Mouse (Mus musculus): ENCODE measurements at regions not wholly inside any gene's neighbourhood (a gene's known extent, or its start where the extent isn't known, plus 50 kb on each side); places are given as distances from the start of the nearest gene placed in this dataset.

GRCm38 (mm10) chr4:8956312-8957022 is 717.6 kb upstream of the Car8 start:
- no peak for DNase-seq (ENCODE audit: low spot score in 2 of 2)

- DNase-seq (ENCODE audit: low spot score in 2 of 2): no peak
These were observed 716.5 kb upstream of the Car8 start for GRCm38 (mm10) chr4:8955306-8955705.

GRCm38 (mm10) chr4:8954356-8954914 is 715.6 kb upstream of the Car8 start:
- DNase-seq (ENCODE audit: low spot score in 2 of 2): peak in 1 of 2 experiments; percentile 7

GRCm38 (mm10) chr4:8953181-8953580 is 714.3 kb upstream of the Car8 start:
- DNase-seq (ENCODE audit: low spot score in 2 of 2): no peak

GRCm38 (mm10) chr4:8949951-8950350 is 711.1 kb upstream of the Car8 start:
- no peak for DNase-seq (ENCODE audit: low spot score in 2 of 2)

- DNase-seq (ENCODE audit: low spot score in 2 of 2): no peak
These were observed 710.7 kb upstream of the Car8 start for GRCm38 (mm10) chr4:8949537-8949936.

- DNase-seq (ENCODE audit: low spot score in 2 of 2): no peak
These were observed 706.3 kb upstream of the Car8 start for GRCm38 (mm10) chr4:8945116-8945515.

- DNase-seq (ENCODE audit: low spot score in 2 of 2): no peak
These were observed 704.2 kb upstream of the Car8 start for GRCm38 (mm10) chr4:8943080-8943479.

- no peak for DNase-seq (ENCODE audit: low spot score in 2 of 2)
These were observed 700.1 kb upstream of the Car8 start for GRCm38 (mm10) chr4:8938948-8939411.

- no peak for DNase-seq (ENCODE audit: low spot score in 2 of 2)
These were observed 697.1 kb upstream of the Car8 start for GRCm38 (mm10) chr4:8935899-8936298.

GRCm38 (mm10) chr4:8934541-8934940 is 695.7 kb upstream of the Car8 start:
- no peak for DNase-seq (ENCODE audit: low spot score in 2 of 2)

- no peak for DNase-seq (ENCODE audit: low spot score in 2 of 2)
These were observed 690.5 kb upstream of the Car8 start for GRCm38 (mm10) chr4:8929346-8929745.

GRCm38 (mm10) chr4:8928551-8929305 is 689.9 kb upstream of the Car8 start:
- no peak for DNase-seq (ENCODE audit: low spot score in 2 of 2)

GRCm38 (mm10) chr4:8927276-8927906 is 688.5 kb upstream of the Car8 start:
- no peak for DNase-seq (ENCODE audit: low spot score in 2 of 2)

GRCm38 (mm10) chr4:8926642-8927275 is 687.9 kb upstream of the Car8 start:
- no peak for DNase-seq (ENCODE audit: low spot score in 2 of 2)

GRCm38 (mm10) chr4:8922695-8923363 is 684.0 kb upstream of the Car8 start:
- no peak for DNase-seq (ENCODE audit: low spot score in 2 of 2)

GRCm38 (mm10) chr4:8921477-8922385 is 682.9 kb upstream of the Car8 start:
- no peak for DNase-seq (ENCODE audit: low spot score in 2 of 2)

- DNase-seq (ENCODE audit: low spot score in 2 of 2): no peak
These were observed 681.5 kb upstream of the Car8 start for GRCm38 (mm10) chr4:8920306-8920705.

- no peak for DNase-seq (ENCODE audit: low spot score in 2 of 2)
These were observed 680.6 kb upstream of the Car8 start for GRCm38 (mm10) chr4:8919366-8919984.

All from right cerebral cortex, postnatal 36 days (tissue).